Mouse (Mus musculus) cerebellum, adult 9-11 months (tissue): ENCODE data around the gene BC034090.
"Not testable (repeated sequence)": the region's sequence is repeated elsewhere in the genome, so short reads cannot be mapped to it uniquely, and the experiment has no call there.

Experiments used
- DNase-seq: peaks from one replicate; pipeline ENCODE4 v3.0.0; 2022

Gene BC034090

GRCm38 (mm10) chr1:155243797-155244770, at the start of gene BC034090:
TSS of gene BC034090 (minus strand) at chr1:155244444.
- no peak for DNase-seq

DNA sequence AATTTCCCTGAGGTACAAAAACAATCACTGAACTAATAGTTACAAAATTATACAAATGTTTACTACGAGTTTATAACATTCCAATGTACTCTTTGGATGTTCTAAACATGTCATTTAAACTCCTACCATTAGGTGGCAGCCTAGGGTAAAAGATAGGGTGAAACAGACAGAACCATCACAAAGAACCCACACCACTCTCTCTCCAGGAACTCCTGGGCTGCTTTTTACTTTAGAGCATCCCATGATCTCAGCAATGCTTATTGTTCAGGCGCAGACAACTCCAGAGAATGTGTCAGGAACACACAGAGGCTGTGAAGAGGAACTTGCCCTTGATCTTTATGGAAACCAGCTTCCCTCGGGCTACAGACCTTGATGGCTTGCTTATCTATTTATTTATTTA, 49.2 kb upstream of the BC034090 start:
- DNase-seq, result peak; percentile 30

DNA sequence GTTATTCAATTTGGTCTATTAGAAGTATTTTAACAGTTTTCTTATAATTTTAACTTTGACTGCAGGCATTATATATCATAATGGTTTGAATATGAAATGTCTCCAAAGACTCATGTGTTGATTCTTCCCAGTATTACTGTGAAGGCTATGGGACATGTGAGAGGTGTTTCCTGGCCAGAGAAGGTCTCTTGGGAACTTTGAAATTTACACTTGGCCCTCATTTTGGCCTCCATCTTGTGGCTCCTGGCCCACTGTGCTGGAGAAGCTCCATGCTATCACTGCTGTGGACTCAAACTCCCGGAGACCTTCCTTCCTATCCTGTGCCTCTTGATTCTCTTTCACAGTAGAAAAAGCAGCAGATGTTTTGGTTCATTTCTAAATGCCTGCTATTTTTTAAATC, 45.2 kb upstream of the BC034090 start:
- no peak for DNase-seq

DNA sequence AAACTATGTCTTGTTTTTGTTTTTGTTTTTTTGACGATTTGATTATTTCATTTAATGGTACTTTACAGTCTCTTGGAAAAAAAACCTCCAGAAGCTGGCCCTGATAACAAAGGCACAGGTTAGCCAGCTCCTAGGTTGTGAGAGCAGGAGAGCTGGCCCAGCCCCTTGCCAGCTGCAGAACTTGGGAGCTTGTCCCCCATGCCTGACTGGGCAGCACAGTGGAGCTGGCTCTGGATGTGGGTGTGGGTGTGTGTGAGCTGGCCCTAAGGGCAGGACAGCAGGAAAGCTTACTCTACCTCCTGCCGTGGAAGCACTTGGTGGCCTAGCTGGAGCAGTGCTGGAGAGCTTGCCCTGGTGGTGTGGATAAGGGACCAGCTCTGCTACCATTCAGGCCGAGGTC, 43.8 kb upstream of the BC034090 start:
- no peak for DNase-seq

DNA sequence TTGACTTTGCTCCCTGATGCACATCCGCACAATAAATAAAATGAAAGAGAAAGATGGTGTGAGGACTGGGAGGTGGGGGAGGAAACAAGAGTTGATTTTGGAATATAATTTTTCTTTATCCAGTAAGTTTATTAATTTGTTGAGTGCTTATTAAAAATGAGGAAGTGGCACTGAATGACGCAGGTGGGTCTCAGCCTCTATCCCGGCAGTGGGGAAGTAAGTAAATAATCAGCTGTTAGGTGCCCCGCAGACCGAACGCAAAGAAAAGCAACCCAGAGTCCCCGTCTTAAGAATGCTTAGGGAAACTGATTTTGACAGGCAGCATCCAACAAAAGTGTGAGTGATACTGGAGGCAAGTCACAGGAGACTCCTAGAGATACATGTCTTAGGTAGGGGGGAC, 39.6 kb upstream of the BC034090 start:
- DNase-seq, result no peak

DNA sequence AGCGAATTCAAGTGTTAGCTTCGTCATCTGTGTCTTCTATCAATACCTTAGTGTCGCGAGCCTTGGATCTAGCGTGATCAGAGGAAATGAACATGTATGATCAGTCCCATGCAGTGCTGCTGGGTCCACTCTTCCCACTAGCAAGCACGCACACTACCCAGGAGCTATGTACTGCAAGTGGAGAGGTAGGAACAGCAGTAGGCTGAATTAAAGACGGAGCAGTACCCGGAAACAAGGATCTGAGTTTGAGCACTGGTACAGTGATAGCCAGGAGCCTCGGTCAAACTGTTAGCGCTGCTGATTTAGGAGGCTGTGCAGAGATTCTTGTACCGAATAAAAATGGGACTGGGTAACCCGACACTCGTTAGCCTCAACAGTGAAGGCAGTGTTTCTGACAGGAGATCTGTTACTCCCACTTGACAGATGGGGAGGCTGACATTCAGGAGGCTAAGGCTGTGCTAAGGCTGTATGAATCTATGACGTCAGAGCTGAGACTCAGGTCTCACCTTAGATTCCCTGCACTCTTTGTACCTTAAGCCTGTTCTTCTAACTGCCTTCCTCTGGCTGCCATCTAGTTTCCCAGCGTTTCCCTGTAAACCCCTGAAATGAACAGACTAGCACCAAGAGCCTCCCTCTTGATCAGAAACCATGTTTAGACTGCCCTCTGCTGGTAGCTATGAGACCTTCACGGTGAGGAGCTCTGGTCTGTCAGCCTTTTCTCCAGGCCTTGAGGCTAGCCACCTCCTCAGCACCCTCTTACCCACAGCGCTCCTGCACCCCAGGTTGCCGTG, 37.0 kb upstream of the BC034090 start:
- peak; percentile 73 for DNase-seq

DNA sequence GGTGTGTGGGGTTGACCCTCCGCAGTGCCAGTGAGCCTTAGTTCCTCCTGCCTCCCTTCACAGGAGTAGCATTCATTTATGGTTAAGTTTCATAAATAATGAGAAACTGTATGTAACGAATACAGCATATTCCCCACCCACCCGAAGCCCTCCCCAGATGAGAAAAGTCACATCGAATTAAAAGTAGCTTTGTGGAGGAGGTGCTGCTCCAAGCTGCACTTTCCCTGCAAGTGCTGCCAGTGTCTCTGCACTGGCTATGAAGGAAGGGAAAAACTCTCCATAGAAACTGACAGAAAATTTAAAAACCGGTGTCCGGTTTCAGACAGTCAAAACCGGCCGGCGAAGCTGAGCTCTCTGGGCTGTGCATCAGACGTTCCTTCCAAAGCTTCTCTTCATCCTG, 36.1 kb upstream of the BC034090 start:
- DNase-seq, result no peak

DNA sequence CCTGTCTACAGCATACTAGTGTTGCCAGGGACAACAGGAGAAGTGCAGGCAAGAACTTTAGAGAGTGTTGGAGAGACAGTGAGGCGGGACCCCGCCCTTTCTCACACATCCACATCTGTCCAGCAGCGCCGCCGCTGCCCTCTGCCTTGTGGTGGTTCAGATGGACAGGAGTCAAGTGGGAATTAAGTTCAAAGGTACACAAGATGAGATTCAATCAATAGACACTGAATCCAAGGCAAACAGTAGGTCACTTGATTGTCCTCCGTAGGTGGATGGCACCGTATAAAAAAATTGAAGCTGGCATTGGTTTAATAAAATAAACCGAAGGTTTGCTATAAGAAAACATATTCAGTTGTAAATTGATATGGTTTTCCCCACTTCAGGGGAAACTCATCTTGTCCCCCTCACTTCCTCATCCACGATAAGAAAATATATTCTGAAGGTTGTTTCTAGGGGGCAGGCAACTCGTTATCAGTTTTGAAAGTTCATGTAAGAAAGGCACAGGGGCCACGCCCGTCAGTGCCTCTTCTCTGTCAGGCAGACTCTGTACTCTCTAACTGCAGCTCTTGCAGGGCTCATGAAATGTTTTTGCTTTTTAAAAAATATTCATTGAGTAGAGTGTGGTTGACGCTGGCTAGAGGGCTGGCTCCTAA, 32.3 kb upstream of the BC034090 start:
- DNase-seq, result no peak

GRCm38 (mm10) chr1:155275793-155276192, 31.5 kb upstream of the BC034090 start:
- no peak for DNase-seq

DNA sequence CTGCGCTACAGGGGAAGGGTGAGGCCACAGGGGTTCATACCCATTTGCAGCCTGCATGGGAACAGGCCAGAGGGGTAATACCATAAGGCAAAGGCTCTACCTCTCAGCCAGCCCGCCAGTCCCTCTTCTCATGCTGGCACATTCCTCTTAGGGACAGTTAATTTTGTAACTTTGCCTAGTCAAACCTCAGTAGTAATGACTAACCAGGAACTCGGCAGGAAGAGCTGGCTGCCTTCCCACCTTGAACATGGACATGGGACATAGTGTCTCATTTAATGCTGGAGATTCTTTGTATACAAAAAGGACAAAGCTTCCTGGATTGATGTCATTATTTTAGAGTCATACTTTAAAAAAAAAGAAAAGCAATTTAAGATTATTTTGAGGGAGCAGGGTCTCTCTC, 30.7 kb upstream of the BC034090 start:
- DNase-seq, result no peak

GRCm38 (mm10) chr1:155272953-155273352, 28.7 kb upstream of the BC034090 start:
- DNase-seq, result no peak

DNA sequence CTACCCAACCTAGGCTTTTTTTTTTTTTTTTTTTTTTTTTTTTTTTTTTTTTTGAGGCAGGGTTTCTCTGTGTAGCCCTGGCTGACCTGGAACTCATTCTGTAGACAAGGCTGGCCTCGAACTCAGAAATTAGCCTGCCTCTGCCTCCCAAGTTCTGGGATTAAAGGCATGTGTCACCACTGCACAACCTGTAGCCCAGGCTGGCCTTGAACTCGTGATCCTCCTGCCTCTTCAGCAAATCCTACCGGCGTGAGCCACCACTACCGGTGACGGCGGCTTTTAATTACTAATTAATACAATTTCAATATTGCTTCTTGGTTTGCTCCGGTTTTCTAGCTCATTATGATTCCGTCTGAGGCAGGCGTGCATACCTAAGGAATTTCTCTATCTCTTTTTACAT, 18.3 kb upstream of the BC034090 start:
- DNase-seq, result not testable (repeated sequence)

GRCm38 (mm10) chr1:155254309-155254708, 10.1 kb upstream of the BC034090 start:
- DNase-seq, result no peak

DNA sequence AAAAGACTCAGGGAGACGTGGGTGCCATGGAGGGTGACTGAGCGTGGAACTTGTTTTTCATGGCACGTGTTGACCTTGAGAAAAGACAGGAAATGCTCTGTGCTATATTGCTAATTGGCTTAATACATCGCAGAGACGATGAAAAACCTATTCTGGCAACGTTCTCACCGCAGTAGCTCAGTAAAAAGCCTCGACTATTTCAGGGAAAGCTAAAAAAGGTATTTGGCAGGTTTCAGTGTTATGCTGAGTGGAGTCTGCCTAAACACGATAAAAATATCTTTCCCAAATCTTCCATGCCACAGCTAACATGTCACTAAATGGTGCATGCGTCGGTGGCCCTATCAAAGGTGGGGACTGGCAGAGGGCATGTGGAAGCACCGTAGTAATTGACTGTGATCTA, 8.9 kb upstream of the BC034090 start:
- DNase-seq, result no peak

DNA sequence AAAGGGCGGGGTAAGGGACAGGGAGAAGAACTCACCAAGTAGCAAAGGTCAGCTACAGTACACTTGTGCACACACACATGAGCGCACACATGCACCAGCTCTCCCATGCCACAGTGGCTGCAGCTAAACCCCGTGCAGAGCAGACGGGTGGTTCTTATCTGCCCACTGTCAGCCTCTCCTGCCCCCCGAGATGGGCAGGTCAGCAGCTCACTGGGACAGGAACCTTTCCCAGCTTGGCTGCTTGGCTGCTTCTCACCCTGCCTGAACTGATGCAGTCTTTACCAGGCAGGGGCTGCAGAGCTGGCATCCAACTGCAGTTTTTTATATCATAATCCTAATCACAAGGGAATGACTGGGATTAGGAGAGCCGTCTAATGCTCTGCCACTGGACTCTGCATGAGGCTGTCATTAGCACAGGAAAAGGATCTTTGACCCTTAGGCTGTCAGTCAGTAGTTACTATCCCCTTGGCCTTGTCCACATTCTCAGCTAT, 8.4 kb upstream of the BC034090 start:
- DNase-seq, result no peak

GRCm38 (mm10) chr1:155251596-155251995, 7.4 kb upstream of the BC034090 start:
- no peak for DNase-seq

DNA sequence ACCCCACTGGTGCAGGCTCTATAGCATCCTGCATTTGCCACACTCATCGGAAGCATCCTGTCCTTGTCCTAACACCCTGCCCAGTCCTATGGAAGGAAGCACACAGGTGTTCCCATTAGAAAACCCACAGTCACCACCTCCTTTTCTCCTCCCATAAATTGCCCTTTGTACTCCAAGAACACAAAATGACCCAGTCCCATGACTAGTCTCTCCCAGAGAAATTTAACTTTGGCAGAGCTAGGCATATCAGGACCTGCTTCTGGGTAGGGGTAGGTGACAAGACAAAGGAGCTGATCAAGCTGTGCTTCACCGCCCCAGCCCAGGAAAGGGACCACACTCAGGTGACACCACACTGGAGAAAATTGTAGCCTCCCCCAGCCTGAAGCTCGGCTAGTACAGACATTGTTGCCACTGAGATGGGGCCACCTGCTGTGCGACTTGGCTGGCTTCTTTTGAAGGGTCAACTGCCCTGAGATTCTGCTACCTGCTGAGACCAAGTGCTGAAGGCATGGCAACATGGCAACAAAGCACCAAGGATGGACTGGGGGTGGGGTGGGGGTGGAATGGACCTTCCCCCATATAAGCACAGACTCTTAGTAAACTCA, 6.4 kb upstream of the BC034090 start:
- DNase-seq, result no peak

GRCm38 (mm10) chr1:155249896-155250295, 5.7 kb upstream of the BC034090 start:
- no peak for DNase-seq

GRCm38 (mm10) chr1:155248041-155248440, 3.8 kb upstream of the BC034090 start:
- DNase-seq, result no peak

GRCm38 (mm10) chr1:155247441-155247840, 3.2 kb upstream of the BC034090 start:
- DNase-seq, result no peak

DNA sequence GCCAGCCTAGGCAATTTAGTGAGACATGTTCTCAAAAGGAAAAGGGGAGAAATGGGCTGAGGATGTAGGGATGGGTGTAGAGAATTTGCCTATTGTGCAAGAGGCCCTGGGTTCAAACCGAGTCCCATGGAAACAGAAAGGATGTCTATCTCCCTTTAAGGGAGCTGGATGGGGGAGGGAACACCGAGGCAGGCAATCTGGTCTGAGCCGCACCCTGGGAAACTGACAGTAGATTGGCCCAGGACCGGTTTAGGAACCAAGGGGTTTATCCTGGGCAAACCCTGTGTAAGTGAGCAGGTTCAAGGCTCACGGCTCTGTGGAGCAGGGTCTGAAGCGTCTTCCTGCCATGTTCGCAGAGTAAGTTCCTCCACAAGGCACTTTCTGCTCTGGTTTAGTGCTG, 1.3 kb upstream of the BC034090 start:
- DNase-seq, result no peak

- DNase-seq, result no peak
Measured at GRCm38 (mm10) chr1:155244771-155245211, 547 bp upstream of the BC034090 start.

DNA sequence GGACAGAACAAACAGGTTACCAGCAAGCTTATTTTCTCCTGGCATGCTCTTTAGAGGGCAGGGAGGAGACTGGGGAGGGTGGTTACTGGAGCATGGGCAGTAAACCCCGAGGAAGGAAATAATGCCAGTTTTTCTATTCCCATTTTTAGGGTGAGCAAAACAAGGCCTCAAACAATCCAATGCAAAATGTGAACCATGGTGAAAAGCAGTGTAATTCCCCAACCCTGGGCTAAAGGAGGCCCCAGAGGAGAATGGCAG, 1.8 kb downstream of the BC034090 start:
- DNase-seq, result no peak
